Comparison of ENCODE assay signal across 19 mouse cellular contexts in genomic region chr13:112523346-112523970, GRCm38 (mm10). TPM values are rescaled to one million over a fixed set of nuclear protein-coding genes. Genes with fewer than 3 reads are reported as not detected.
DNase-seq lines count a peak whose midpoint lies in the region; ATAC-seq lines count a peak whose summit lies in the region.
"Had no signal": no experiment of that assay in that cellular context is flagged by ENCODE, and none has a peak within 500 bp of the region (broad histone marks: within the 10 kb centered on the region; RNA-seq: fewer than 3 reads in every experiment).

No protein-coding gene starts in this region.

- 81% methylated on average over 10 of the region's 10 CpGs for WGBS in kidney, embryonic 16.5 days

- no peaks in the 10 kb centered on the region for H3K4me1 ChIP-seq in kidney, embryonic 16.5 days (ENCODE audit: insufficient read depth, low read length)
- H3K4me1 ChIP-seq: embryonic facial prominence, embryonic 12.5 days; forebrain, embryonic 13.5 days; heart, embryonic 15.5 days had no signal

- H3K4me2 ChIP-seq in kidney, embryonic 16.5 days (replicated peaks; ENCODE audit: low read depth, low read length): no peak overlapping the region
- H3K4me2 ChIP-seq: embryonic facial prominence, embryonic 12.5 days; forebrain, embryonic 13.5 days; heart, embryonic 11.5 days; heart, embryonic 15.5 days; hindbrain, embryonic 14.5 days had no signal

- no peak overlapping the region for H3K9ac ChIP-seq in kidney, embryonic 16.5 days (replicated peaks; ENCODE audit: low read length)
- H3K9ac ChIP-seq: embryonic facial prominence, embryonic 12.5 days; forebrain, embryonic 13.5 days; forebrain, postnatal 0 days; heart, embryonic 15.5 days; hindbrain, embryonic 14.5 days had no signal

- H3K4me3 ChIP-seq in kidney, embryonic 16.5 days (ENCODE audit: low read length): no peak overlapping the region
- H3K4me3 ChIP-seq: embryonic facial prominence, embryonic 12.5 days; forebrain, embryonic 13.5 days; heart, adult 2 months; heart, embryonic 15.5 days; hindbrain, embryonic 10.5 days had no signal

- 0 out of 2 replicates have a peak, but pooled peaks cover 2% of the 10 kb centered on the region for H3K9me3 ChIP-seq in kidney, embryonic 16.5 days (ENCODE audit: low read length)
- H3K9me3 ChIP-seq: heart, embryonic 15.5 days had no signal

- peak; percentile 35 for DNase-seq in gastrocnemius, adult 18-20 months (ENCODE audit: low spot score)
- DNase-seq in gastrocnemius, postnatal 14 days: no peak
- DNase-seq in kidney, adult 18-20 months: peak; percentile 23
- peak; percentile 16 for DNase-seq in lung, postnatal 10 days
- no peak for DNase-seq in lung, postnatal 14 days
- no peak for DNase-seq in frontal cortex, postnatal 25 days (ENCODE audit: low spot score in 2 of 2)
- DNase-seq: adrenal gland, postnatal 14 days; cerebellum, adult 11-12 months; cerebellum, adult 9-10 months; cerebellum, postnatal 25 days; forebrain, postnatal 0 days; heart, adult 2 months had no signal

- no peak overlapping the region for H3K27ac ChIP-seq in kidney, embryonic 16.5 days (ENCODE audit: low read length)
- H3K27ac ChIP-seq: embryonic facial prominence, embryonic 12.5 days; forebrain, embryonic 13.5 days; heart, adult 2 months; heart, embryonic 15.5 days; hindbrain, embryonic 10.5 days; hindbrain, embryonic 14.5 days had no signal

- intact Hi-C loops in gastrocnemius, postnatal 14 days (cut with DNase I; ENCODE audit: low total_unique reads): no loop called here

- H3K36me3 ChIP-seq in kidney, embryonic 16.5 days (ENCODE audit: insufficient read depth, low read length): no peaks in the 10 kb centered on the region
- H3K36me3 ChIP-seq: embryonic facial prominence, embryonic 12.5 days; heart, embryonic 15.5 days; hindbrain, embryonic 10.5 days had no signal

- H3K27me3 ChIP-seq in kidney, embryonic 16.5 days (ENCODE audit: insufficient read depth, low read length): no peaks in the 10 kb centered on the region
- H3K27me3 ChIP-seq: embryonic facial prominence, embryonic 12.5 days; forebrain, embryonic 13.5 days; heart, embryonic 15.5 days had no signal

- ATAC-seq in kidney, embryonic 16.5 days (ENCODE audit: low FRiP score, low TSS enrichment): no peak
- ATAC-seq: forebrain, embryonic 13.5 days; forebrain, postnatal 0 days had no signal

RNA-seq across cellular contexts. Expression of gene Il6st, which starts 59.6 kb away (rescaled TPM):
- total RNA-seq in gastrocnemius, adult 18-20 months (2021): 100 to 1,000 TPM; 162 to 172 TPM
- total RNA-seq in gastrocnemius, postnatal 14 days (2021): 100 to 1,000 TPM; 112 to 121 TPM
- polyA plus RNA-seq in kidney, embryonic 16.5 days (2015; fragmentation: Nextera tagmentation; extraction: Ambion mirVana): 40.3 and 41.9 TPM in 2 replicates

Comparison
In these comparisons a context has a peak if more than half of its experiments do, and no peak if none do; other contexts are left out.
1. DNase-seq: peak in gastrocnemius, adult 18-20 months (single experiment), kidney, adult 18-20 months (single experiment) and lung, postnatal 10 days (single experiment); none in gastrocnemius, postnatal 14 days (single experiment), lung, postnatal 14 days (single experiment) and frontal cortex, postnatal 25 days (0 of 2).